Comparison of ENCODE assay signal across 29 mouse cellular contexts in genomic region chr13:90186694-90187093, GRCm38 (mm10).
DNase-seq lines count a peak whose midpoint lies in the region; ATAC-seq lines count a peak whose summit lies in the region.
"Had no signal": no experiment of that assay in that cellular context is flagged by ENCODE, and none has a peak within 500 bp of the region (broad histone marks: within the 10 kb centered on the region; RNA-seq: fewer than 3 reads in every experiment).

No protein-coding gene starts in this region.

- 41% methylated on average over 2 of the region's 2 CpGs for WGBS in midbrain, embryonic 12.5 days
- 42% methylated on average over 2 of the region's 2 CpGs for WGBS in midbrain, embryonic 16.5 days
- 24% methylated on average over 2 of the region's 2 CpGs for WGBS in midbrain, embryonic 14.5 days
- 30% methylated on average over 2 of the region's 2 CpGs for WGBS in midbrain, embryonic 15.5 days

- H3K9me3 ChIP-seq in midbrain, embryonic 12.5 days: no peaks in the 10 kb centered on the region
- no peaks in the 10 kb centered on the region for H3K9me3 ChIP-seq in midbrain, embryonic 16.5 days (replicated peaks; ENCODE audit: control insufficient read depth, low read length, poor library complexity, severe bottlenecking)
- no peaks in the 10 kb centered on the region for H3K9me3 ChIP-seq in midbrain, embryonic 14.5 days (ENCODE audit: control insufficient read depth, low read length)
- H3K9me3 ChIP-seq in midbrain, embryonic 15.5 days: no peaks in the 10 kb centered on the region
- H3K9me3 ChIP-seq: embryonic facial prominence, embryonic 13.5 days; embryonic facial prominence, embryonic 15.5 days; forebrain, embryonic 10.5 days; forebrain, embryonic 12.5 days; G1E had no signal

- H3K27ac ChIP-seq in midbrain, embryonic 12.5 days (replicated peaks): no peak overlapping the region
- no peak overlapping the region for H3K27ac ChIP-seq in midbrain, embryonic 16.5 days (ENCODE audit: low read length)
- no peak overlapping the region for H3K27ac ChIP-seq in midbrain, embryonic 14.5 days (replicated peaks; ENCODE audit: low read depth, low read length)
- H3K27ac ChIP-seq in midbrain, embryonic 15.5 days: no peak overlapping the region
- H3K27ac ChIP-seq: embryonic facial prominence, embryonic 13.5 days; embryonic facial prominence, embryonic 15.5 days; forebrain, embryonic 10.5 days had no signal

- peak; percentile 16 for DNase-seq in embryo, embryonic 10.5 days (ENCODE audit: low spot score)
- no peak for DNase-seq in embryo, embryonic 10 days (ENCODE audit: low spot score)
- peak; percentile 21 for DNase-seq in midbrain, embryonic 14.5 days
- DNase-seq: adrenal gland, adult 8-10 months; adrenal gland, postnatal 14 days; adrenal gland, postnatal 36 days; B cell, adult 2 months; cerebellum, adult 11 months; cerebellum, adult 18-20 months; cerebellum, adult 8-10 months; cerebellum, adult 9-11 months; cerebellum, postnatal 14 days; cerebellum, postnatal 36 days; embryo, embryonic 11 days had no signal

- 0 out of 2 replicates have a peak, but pooled peaks cover 2% of the 10 kb centered on the region for H3K4me1 ChIP-seq in midbrain, embryonic 12.5 days
- no peaks in the 10 kb centered on the region; the same call in 1 of the 2 replicates for H3K4me1 ChIP-seq in midbrain, embryonic 16.5 days (ENCODE audit: control insufficient read depth, insufficient read depth, low read length)
- H3K4me1 ChIP-seq in midbrain, embryonic 14.5 days (ENCODE audit: control insufficient read depth, insufficient read depth, low read length): peaks cover 8% of the 10 kb centered on the region; the same call in 1 of the 2 replicates
- no peaks in the 10 kb centered on the region for H3K4me1 ChIP-seq in midbrain, embryonic 15.5 days

- H3K36me3 ChIP-seq in midbrain, embryonic 12.5 days: no peaks in the 10 kb centered on the region
- no peaks in the 10 kb centered on the region for H3K36me3 ChIP-seq in midbrain, embryonic 16.5 days (ENCODE audit: control insufficient read depth, insufficient read depth, low read length)
- no peaks in the 10 kb centered on the region for H3K36me3 ChIP-seq in midbrain, embryonic 14.5 days (ENCODE audit: control insufficient read depth, insufficient read depth, low read length)
- no peaks in the 10 kb centered on the region for H3K36me3 ChIP-seq in midbrain, embryonic 15.5 days (replicated peaks)
- H3K36me3 ChIP-seq: embryonic facial prominence, embryonic 13.5 days; embryonic facial prominence, embryonic 15.5 days; forebrain, embryonic 10.5 days; forebrain, embryonic 12.5 days; G1E had no signal

- no peak overlapping the region for H3K4me2 ChIP-seq in midbrain, embryonic 12.5 days (replicated peaks)
- no peak overlapping the region for H3K4me2 ChIP-seq in midbrain, embryonic 16.5 days (ENCODE audit: low read length)
- H3K4me2 ChIP-seq in midbrain, embryonic 14.5 days (ENCODE audit: low read length): no peak overlapping the region
- no peak overlapping the region for H3K4me2 ChIP-seq in midbrain, embryonic 15.5 days
- H3K4me2 ChIP-seq: embryonic facial prominence, embryonic 13.5 days; embryonic facial prominence, embryonic 15.5 days; forebrain, embryonic 12.5 days had no signal

- H3K9ac ChIP-seq in midbrain, embryonic 12.5 days (replicated peaks): no peak overlapping the region
- H3K9ac ChIP-seq in midbrain, embryonic 16.5 days (ENCODE audit: low read depth, low read length): no peak overlapping the region
- H3K9ac ChIP-seq in midbrain, embryonic 14.5 days (replicated peaks; ENCODE audit: low read length): no peak overlapping the region
- H3K9ac ChIP-seq in midbrain, embryonic 15.5 days: no peak overlapping the region
- H3K9ac ChIP-seq: embryonic facial prominence, embryonic 13.5 days; embryonic facial prominence, embryonic 15.5 days; forebrain, embryonic 12.5 days had no signal

- peak; percentile 76 for ATAC-seq in midbrain, embryonic 12.5 days (ENCODE audit: low FRiP score, low read depth)
- no peak for ATAC-seq in midbrain, embryonic 16.5 days
- ATAC-seq in midbrain, embryonic 14.5 days (ENCODE audit: low FRiP score, low TSS enrichment): no peak
- ATAC-seq in midbrain, embryonic 15.5 days (replicated peaks): no peak
- ATAC-seq: activated CD4-positive, CD25-positive, alpha-beta regulatory T cell, adult 4 months; CD4-positive, CD25-positive, alpha-beta regulatory T cell, adult 4 months; forebrain, embryonic 14.5 days; forebrain, embryonic 16.5 days; Patski had no signal

- peaks cover 17% of the 10 kb centered on the region for H3K27me3 ChIP-seq in midbrain, embryonic 12.5 days
- no peaks in the 10 kb centered on the region for H3K27me3 ChIP-seq in midbrain, embryonic 16.5 days (ENCODE audit: control insufficient read depth, insufficient read depth, low read depth, low read length)
- H3K27me3 ChIP-seq in midbrain, embryonic 14.5 days (ENCODE audit: control insufficient read depth, insufficient read depth, low read length): peaks cover 3% of the 10 kb centered on the region; the same call in 1 of the 2 replicates
- no peaks in the 10 kb centered on the region; the same call in 1 of the 2 replicates for H3K27me3 ChIP-seq in midbrain, embryonic 15.5 days (replicated peaks)
- H3K27me3 ChIP-seq: CH12.LX; embryonic facial prominence, embryonic 13.5 days; embryonic facial prominence, embryonic 15.5 days; forebrain, embryonic 12.5 days; Patski had no signal

- H3K4me3 ChIP-seq in midbrain, embryonic 12.5 days: no peak overlapping the region
- no peak overlapping the region for H3K4me3 ChIP-seq in midbrain, embryonic 16.5 days (ENCODE audit: low read depth, low read length)
- no peak overlapping the region for H3K4me3 ChIP-seq in midbrain, embryonic 14.5 days (replicated peaks; ENCODE audit: low read depth, low read length)
- H3K4me3 ChIP-seq in midbrain, embryonic 15.5 days: no peak overlapping the region
- H3K4me3 ChIP-seq: embryonic facial prominence, embryonic 13.5 days; embryonic facial prominence, embryonic 15.5 days; erythroblast, embryonic 14.5 days; forebrain, embryonic 10.5 days; forebrain, embryonic 12.5 days had no signal
